Mouse (Mus musculus): ENCODE data around the gene Ccdc103. TPM values are rescaled to one million over a fixed set of nuclear protein-coding genes. Genes with fewer than 3 reads are reported as not detected.

Gene Ccdc103
- not detected in 2 replicates for total RNA-seq (2017)

DNA sequence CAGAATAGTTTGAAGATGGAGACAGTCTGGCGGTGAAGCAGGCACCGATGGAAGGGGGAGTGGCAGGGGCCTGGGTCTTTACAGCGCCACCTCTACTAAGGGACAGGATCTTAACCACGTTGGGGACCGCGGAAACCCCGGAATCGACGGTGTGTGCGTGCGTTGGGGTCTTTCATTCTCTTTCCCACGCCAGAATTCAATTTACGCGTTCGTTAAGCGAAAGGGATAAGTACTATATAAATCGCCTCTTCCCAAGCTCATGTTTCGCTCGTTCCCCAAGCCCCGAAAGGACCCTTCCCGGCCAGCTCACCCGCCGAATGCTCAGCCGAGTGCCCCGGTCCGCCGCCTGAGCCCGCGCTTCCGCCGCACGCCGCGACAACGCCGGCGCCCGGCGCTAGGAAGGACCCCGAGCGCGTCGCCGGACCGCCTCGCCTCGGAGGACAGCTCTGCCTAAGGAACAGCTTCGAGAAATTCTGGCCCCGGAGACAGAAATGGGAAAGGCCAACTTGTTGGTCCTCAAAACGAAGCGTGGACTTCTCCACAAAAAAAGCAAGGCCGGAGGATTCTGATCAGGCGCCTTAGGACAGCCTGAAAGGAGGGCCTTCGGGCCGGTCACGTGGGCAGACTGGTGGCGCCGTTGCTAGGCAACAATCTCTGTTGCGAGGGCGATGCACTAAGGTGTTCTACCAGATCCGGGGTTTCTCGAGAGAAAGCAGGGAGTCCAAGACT lies at the start of gene Ccdc103, which contains the start of gene Eftud2:
Gene Ccdc103 (plus strand): TSS at position 620 of the 729 bp plus-strand sequence.
Gene Eftud2 (minus strand): TSS at position 401 of the 729 bp plus-strand sequence.
- peak; percentile 87 for ATAC-seq (replicated peaks; ENCODE audit: low read depth, poor library complexity, severe bottlenecking)

DNA sequence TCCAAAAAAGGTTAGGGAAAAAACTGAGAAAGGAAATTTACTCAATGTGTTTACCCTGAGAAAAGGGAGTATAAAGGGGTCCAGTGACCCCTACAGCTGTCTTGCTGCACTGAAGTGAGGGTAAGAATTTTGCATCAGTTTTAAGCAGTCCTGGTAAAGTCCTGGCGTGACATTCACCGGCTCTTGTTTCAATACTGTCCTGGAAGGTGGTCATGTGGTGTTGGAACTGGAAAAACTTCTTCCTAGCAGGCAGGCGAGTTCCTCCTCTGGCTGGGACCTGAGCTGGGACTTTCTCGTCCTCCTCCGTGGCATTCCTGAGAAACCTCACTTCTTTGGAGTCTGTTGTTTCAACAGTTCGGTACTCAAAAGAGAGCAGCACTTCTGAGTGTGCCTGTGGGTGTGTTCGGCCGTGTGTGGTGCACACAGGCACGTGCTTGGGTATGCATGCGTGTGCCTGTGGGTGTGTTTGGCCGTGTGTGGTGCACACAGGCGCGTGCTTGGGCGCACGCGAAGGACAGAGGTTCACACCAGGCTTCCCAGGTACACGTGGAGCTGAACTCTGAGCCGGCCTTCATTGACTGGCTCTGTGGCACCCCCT lies 48.2 kb upstream of the Ccdc103 start:
- no peak for ATAC-seq (replicated peaks; ENCODE audit: low read depth, poor library complexity, severe bottlenecking)

DNA sequence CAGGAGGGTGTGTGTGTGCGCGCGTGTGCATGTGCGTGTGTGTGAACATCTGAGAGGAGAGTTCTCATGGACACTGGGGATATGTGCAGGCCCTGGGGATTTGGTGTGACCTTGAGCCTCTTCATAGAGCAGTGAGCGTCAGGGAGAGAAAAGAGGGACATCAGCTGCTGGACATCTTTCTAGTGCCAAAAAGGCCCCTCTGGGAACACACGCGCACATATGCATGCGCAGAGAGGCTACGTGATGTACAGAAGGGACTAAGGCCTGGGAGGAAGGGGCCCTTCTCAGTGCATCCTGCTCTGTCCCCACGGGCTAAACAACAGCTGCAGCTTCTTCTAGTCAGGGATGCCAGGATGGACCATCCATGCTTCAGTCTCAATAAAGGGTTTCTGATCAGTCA lies 46.8 kb upstream of the Ccdc103 start:
- ATAC-seq (replicated peaks; ENCODE audit: low read depth, poor library complexity, severe bottlenecking): no peak

DNA sequence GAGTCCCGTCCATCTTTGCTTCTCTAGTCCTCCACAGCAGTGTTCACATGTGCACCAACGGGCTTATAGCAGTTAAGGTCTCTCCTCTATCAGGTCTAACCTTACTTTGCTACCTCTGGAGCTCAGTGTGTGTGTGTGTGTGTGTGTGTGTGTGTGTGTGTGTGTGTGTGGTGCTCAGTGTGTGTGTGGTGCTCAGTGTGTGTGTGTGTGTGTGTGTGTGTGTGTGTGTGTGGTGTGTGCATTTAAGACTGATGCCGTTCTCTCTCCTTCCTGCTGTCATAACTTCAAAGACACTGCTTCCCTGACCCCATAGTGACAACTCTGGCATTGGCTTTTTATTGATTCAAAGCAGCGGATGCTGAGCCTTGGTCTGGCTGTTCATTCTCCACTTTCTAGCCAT lies 45.5 kb upstream of the Ccdc103 start, which contains the start of gene Higd1b:
Gene Higd1b (plus strand): TSS at position 301 of the 400 bp plus-strand sequence.
- ATAC-seq (replicated peaks; ENCODE audit: low read depth, poor library complexity, severe bottlenecking): no peak

DNA sequence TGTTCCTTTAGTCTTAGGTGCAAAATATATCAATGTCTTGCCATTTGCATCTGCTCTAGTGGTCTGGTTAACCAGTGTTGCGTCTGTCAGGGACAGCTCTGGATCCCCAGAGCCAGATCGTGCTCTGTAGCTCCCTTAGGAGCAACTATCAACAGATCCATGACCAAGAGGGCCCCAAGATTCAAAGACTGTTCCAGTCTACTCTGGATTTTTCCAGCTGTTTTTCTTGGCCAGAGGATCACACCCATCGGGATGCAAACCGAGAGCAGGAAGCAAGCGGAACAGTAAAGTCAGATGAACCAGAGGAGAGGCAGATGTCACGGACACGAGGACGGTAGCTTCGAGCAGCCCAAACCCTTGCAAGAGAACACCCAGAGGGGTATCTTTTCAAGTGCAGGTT lies 44.9 kb upstream of the Ccdc103 start:
- ATAC-seq (replicated peaks; ENCODE audit: low read depth, poor library complexity, severe bottlenecking): no peak

DNA sequence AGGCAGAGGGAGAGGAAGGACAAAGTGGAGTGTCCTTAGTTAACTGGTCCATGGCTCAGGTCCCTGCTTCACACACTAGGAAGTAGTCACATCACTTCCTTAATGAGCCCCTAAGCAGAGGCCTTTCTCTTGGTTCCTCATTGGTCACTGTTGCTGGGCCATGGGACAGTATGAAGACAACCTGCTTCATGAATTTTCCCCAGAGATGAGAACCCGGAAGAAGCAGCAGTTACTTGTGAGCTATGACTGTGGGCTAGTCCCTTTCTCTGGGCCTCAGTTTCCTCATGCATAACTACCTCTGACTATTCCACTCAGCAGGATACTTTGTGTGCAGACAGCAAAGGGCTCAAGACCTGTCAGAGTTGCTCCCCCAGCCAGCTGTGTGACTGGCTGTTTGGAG lies 43.6 kb upstream of the Ccdc103 start:
- ATAC-seq (replicated peaks; ENCODE audit: low read depth, poor library complexity, severe bottlenecking): no peak

DNA sequence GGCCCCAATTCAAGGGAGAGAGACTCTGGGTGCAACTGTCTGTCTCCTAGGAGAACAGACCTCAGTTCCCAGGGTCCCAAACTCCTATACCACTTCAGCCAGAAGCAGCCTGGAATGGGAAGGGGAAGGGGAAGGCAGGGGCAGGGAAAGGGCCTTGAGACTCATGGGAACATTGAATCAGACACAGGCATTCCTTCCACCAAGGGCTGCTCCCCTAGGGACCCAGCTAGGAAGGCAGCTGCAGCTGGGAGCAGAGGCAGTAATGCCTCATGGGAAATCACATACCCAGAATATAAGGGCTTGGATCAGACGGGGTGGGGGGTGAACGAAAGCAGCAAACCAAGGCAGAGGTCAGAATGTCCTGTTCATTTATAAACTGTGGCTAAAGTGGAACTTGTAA lies 42.9 kb upstream of the Ccdc103 start:
- ATAC-seq (replicated peaks; ENCODE audit: low read depth, poor library complexity, severe bottlenecking): no peak

DNA sequence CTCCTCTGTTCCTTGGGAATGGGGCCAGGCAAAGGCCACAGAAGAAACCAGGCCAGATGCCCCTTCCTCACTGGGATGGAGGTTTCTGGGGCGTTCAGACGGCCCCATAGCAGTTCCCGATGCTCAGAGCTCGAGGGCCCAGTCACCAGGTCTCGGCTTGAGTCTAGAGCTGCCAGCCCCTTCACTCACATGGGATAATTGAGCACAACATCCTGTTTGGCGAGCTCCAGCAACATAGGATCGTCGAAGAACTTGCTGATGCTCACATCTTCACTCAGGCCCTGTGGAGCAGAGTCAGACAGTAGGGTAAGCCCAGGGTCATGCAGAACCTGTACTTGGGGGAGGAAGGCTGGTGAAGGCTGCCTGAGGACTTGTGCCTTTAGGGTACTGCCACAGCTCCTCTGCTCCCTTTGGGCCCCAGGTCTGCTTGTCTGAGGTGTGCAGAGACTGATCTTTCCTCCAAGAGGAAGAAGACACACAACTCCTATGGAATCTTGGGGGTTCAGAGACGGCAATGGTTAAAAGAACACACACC lies 42.3 kb upstream of the Ccdc103 start:
- no peak for ATAC-seq (replicated peaks; ENCODE audit: low read depth, poor library complexity, severe bottlenecking)

DNA sequence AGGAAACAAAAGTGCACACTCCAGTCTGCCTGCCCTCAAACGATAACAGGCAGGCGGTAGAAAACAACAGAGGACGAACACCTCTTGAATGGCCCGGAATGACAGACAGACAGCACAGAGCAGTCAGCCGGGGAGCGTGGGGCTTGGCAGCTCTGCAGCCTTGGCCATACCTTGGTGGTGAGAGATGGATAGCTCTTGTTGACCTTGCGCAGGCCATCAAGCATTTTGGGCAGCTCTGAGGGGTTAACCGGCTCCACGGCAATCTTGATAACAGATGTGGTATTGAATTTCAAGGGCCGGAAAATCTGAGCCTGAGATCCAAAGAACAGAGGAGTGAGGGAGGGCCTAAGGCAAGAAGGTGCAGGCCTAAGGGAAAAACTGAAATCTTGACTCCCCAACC lies 35.1 kb upstream of the Ccdc103 start:
- ATAC-seq (replicated peaks; ENCODE audit: low read depth, poor library complexity, severe bottlenecking): no peak

DNA sequence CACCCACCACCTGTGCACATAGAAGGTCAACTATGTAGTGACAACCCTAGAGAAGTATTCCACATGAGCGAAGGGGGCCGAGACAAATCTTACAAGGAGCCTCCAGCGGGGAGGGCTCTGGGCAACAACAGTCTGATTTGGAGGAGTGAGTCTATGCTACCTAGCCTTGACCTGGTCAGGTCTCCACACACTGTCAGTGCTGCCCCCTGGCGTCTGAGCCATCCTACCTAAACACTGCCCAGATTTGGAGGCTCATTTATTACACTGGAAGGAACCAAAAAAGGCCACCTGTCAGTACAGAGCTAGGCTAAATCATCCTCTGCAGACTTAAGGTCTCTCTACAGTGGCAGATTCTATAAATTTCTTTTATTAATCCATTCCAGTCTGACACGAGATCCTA lies 29.1 kb upstream of the Ccdc103 start:
- ATAC-seq (replicated peaks; ENCODE audit: low read depth, poor library complexity, severe bottlenecking): peak; percentile 68; the same call in 1 of the 2 replicates

DNA sequence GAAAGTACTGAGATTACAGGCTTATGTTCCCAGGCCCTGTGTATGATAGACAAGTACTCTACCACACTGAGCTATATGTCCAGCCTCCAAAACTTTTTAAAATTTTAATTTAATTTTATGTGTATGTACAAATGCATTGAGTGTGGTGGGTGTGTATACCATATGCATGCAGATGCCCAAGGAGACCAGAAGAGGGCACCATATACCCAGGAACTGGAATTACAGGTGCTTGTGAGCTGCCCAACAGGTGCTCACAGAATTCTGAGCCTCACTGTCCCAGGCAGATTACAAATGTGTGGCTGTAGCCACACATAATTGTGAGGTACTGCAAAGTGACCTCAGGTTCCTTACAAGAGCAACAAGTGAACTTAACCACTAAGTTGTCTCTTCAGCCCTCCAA lies 27.2 kb upstream of the Ccdc103 start:
- ATAC-seq (replicated peaks; ENCODE audit: low read depth, poor library complexity, severe bottlenecking): 0 out of 2 replicates have a peak, but pooled peaks have one; percentile 47

DNA sequence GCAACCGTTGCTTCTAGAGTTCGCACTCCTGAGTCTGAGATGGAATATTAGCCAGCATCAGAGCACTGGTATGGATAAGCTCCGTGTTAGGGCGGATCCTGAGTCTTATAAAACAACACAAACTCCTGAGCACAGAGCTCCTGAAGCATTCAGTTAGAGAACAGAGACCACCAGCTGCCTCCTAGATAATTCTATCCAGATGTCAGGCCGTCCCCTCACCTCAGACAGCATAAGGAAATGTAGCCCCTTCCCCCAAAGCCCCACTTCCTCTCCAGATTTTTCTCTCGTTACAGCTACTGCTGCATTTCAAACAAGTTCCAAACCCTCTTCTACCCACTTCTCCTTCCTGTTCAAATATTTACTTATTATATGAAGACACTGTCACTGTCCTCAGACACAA lies 25.1 kb upstream of the Ccdc103 start:
- no peak for ATAC-seq (replicated peaks; ENCODE audit: low read depth, poor library complexity, severe bottlenecking)

DNA sequence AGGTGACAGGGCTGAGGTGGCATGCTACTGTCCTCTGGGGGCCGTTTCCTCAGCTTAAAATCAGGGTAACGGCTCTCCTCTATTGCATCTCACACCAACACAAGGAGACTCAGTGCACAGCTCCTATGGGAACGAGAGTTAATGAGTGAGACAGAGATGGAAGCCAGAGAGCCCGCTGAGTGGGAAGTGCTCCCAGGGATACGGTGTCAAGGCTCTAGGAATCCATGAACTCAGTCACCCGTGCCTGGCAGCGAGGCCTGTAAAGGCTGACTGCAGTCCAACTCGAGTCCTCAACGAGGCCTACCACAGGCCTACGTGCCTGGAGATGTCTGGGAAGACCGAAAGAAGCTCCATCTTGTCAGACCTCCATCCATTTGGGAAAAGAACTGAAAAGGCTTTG lies 22.1 kb upstream of the Ccdc103 start:
- ATAC-seq (replicated peaks; ENCODE audit: low read depth, poor library complexity, severe bottlenecking): no peak

DNA sequence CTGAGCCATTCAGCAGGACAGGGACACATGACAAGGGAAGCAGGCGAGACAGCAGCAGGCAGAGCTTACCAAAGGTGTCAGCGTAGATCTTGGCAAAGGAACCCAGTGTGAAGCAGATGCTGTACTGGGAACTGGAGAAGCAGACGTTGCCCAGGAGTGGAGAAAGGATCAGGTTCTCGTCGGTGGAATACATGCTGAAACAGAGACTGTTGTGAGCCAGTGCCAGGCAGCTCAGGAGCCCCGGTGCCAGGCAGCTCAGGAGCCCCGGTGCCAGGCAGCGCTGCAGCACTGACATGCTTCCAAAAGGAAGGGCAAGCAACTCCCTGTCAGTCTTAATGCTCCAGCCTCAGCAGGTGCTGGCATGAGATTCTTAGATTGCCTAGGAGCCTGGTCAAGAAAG lies 21.1 kb upstream of the Ccdc103 start:
- ATAC-seq (replicated peaks; ENCODE audit: low read depth, poor library complexity, severe bottlenecking): no peak

DNA sequence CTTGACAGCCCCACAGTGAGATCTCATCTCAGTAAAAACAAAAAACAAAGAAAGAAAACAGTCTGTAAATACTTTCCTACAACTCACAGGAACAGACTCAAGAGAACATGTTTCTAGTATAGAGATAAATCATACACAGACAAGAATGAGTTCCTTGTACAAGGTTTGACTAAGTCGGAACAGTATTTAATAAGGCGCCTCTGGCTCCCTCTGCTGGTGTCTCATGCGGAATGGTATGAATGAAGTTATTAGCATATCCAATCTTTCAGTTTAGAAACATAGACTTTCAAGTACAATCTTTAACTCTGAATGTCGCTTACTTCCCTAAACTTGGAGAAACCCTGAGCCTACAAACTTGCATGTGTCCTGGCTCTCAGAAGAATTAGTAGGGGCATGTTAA lies 16.7 kb upstream of the Ccdc103 start:
- peak; percentile 77; the same call in 1 of the 2 replicates for ATAC-seq (replicated peaks; ENCODE audit: low read depth, poor library complexity, severe bottlenecking)

DNA sequence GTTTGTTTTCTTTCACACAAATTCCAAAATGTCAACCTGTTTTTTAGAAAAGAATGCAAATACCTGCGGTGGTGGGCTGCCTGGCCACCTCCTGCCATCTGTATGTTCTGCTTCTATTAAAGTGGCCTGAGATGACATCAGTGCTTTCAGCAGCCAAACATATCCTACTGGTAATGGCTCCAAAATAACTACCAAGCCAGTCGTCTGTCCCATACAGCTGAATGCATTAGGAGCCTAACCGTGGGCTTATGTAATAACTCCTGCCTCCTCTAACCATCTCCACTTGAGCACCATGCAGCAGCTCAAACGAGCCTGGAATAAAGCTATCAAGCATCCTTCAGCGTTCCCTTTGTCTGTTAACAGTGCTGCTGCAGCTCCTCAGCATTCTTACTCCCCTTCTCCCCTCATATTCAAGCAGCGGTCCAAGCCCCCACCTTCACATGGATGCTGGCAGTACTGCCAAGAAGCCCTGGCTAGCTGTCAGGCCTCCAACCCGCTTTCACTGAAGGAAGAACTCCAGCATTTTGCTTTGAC lies 6.1 kb upstream of the Ccdc103 start:
- no peak for ATAC-seq (replicated peaks; ENCODE audit: low read depth, poor library complexity, severe bottlenecking)

DNA sequence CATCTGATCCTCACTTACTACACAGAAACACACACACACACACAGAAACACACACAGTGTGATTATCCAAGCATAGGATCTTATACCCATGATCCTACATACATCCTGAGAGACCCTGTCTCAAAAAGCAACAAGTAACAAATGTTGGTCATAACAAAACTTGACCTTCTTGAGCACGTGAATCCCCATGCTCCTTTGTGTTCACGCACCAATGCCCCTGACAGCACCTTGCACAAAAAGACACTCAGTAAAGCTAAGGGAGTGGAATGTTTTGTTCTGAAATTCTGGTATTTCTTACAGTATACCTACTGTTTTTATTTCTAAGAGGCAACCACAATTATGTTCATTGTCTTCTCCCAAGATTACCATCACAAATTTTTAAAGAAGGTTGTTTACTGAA lies 1.4 kb upstream of the Ccdc103 start:
- no peak for ATAC-seq (replicated peaks; ENCODE audit: low read depth, poor library complexity, severe bottlenecking)

DNA sequence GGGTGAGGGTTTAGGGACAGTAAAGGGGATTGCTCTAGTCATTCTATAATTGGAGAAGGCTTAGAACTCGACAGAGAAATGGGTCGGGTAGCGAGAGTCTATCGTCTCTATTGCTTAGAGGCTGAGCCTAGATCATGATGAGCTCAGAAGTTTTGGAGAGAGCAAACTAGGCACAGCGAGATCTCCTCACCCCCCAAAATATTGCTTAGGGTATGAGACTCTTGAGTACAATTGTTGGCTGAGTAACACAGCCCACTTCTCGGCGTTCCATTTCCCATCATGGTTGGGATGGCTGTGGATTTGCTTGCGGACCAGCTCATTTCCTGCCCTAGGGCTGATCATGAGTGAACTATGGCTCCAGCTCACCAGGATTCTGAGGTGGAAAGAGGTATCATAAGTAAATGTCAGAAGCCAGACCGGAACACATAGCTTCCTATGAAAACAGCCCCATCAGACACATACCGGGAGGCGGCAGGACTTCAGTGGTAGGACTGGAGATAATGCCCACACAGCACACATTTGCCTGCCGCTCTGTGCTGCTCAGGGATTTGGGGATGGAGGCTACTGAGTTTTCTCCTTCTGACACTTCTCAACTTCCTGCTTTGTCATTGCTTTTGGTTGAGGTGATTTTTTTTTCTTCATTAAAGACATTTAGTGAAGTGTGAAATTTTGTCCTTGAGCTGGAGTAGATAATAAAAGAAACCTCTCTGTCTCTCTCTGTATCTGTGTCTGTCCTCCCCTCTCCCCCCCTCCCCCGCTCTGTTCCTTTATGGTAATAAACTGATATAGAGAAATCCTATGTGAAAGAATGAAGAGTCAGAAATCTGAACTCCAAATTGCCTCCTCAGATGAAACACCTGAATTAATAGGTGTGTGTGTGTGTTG lies 552 bp downstream of the Ccdc103 start:
- no peak for ATAC-seq (replicated peaks; ENCODE audit: low read depth, poor library complexity, severe bottlenecking)

DNA sequence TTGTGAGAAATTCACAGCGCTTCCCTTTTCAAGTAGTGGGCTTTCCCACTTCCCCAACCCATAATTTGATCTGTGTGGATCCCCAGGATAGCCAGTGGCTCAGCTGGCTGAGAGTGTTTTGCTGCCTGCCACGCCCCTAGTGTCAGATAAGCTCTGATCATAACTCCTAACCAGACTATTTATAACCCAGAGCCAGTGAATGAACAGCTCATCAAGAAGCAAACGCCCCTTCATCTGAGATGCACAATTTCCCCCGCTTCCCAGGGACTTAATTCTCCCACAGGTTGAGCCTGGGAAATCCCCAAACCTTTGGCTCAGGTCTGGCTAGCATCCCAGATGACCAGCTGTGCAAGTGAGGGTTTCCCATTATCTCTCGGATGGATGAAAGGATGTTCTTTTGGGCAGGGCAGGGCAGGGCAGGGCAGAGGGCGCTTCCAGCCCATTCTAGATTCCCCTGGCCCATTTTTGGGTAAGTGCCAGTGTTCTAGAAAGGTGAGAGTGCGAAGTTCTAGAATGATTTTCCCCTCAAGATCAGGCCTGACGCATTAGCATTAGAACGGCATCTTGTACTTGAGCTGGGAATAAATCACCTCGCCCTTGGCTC lies 3.7 kb downstream of the Ccdc103 start, which contains the start of gene Fam187a:
Gene Fam187a (plus strand): TSS at position 554 of the 604 bp plus-strand sequence.
- no peak for ATAC-seq (replicated peaks; ENCODE audit: low read depth, poor library complexity, severe bottlenecking)

DNA sequence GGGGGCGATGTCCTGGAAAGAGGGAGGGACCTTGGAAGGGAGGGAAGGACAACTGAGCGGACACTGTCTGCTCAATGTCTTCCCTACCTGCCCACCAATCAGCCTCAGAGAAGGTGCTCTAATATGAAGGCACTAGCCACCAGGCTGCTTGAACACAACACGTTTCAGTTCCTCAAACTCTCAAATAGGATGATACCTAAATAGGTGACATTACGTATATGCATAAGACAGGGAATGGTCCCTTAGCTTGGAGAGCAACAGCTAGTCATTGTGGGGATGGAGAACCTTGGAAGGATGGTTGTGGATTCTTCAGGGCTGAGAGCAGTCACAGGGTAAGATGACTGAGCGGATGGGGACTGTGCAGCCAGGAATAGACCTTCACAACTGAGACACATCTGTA lies 6.4 kb downstream of the Ccdc103 start:
- ATAC-seq (replicated peaks; ENCODE audit: low read depth, poor library complexity, severe bottlenecking): no peak

Data from common myeloid progenitor, adult 5-6 weeks (primary cell).